Mouse (Mus musculus): ENCODE data around the gene Stradb.
A peak's percentile ranks its signal among the peaks of the same experiment; 100 is the strongest.

DNA sequence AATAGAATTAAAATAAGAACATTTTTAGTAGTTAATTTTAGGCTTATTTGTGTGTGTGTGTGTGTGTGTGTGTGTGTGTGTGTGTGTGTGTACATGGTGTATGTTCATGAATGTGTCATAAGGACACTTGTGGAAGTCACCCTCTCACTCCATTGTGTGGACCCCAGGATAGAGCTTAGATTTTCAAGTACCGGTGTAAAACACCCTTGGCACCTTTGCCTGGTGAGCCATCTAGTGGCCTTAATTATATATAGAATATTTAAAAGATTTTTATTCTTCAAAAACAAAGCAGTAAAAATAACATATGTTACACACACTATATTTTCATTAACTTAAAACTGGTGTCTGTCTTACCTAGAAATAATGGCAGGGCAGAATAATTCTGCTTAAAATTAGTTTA lies 20.4 kb downstream of the Stradb start:
- TF ChIP-seq CTCF (IDR thresholded peaks at IDR 0.05; ENCODE audit: extremely low read depth, insufficient read depth, low read length) (peak; percentile 10; the same call in 1 of the 2 replicates), POLR2A (IDR thresholded peaks at IDR 0.05; ENCODE audit: extremely low read depth, insufficient read depth, low read length) (no peak)
